Mouse (Mus musculus): ENCODE results near the gene Btnl10. TPM values are rescaled to one million over a fixed set of nuclear protein-coding genes. Genes with fewer than 3 reads are reported as not detected.
A peak's percentile ranks its signal among the peaks of the same experiment; 100 is the strongest.

Gene Btnl10
- total and polyA plus RNA-seq, 3 experiments, result under 0.01 to 17.5 TPM; not detected in 1

- TF ChIP-seq POLR2AphosphoS5 (IDR thresholded peaks at IDR 0.05; ENCODE audit: insufficient replicate concordance, low read depth, low read length) (peak; percentile 95), GATA2 (IDR thresholded peaks at IDR 0.05; ENCODE audit: borderline replicate concordance, low read depth, low read length) (no peak)
- Histone ChIP-seq H3K9me3 (replicated peaks) (no peaks in the 10 kb centered on the region), H3K4me1 (ENCODE audit: insufficient read depth, low read depth, low read length) (peaks cover 36% of the 10 kb centered on the region), H3K4me3 (ENCODE audit: low read depth, low read length) (peak within 1 kb of the TSS; percentile 72), H3K27me3 (ENCODE audit: insufficient read depth, low read length) (peaks cover 14% of the 10 kb centered on the region), H3K36me3 (replicated peaks) (peaks cover 19% of the 10 kb centered on the region)
- ATAC-seq (ENCODE audit: extremely low read depth, insufficient number of reproducible peaks, low FRiP score, poor library complexity, severe bottlenecking), result peak; percentile 91
- peak; percentile 94 for DNase-seq (ENCODE audit: low spot score)
Observed at GRCm38 (mm10) chr11:58954420-58955142, 36.9 kb downstream of the Btnl10 start, which contains the start of the genes Hist3h2a and Trim17. Gene Hist3h2a, plus strand, starts transcription at chr11:58954685. Gene Trim17, plus strand, starts transcription at chr11:58954685.

GRCm38 (mm10) chr11:58955143-58955867, 37.6 kb downstream of the Btnl10 start:
- Histone ChIP-seq H3K36me3 (replicated peaks) (peaks cover 19% of the 10 kb centered on the region), H3K9me3 (replicated peaks) (no peaks in the 10 kb centered on the region), H3K4me3 (ENCODE audit: low read depth, low read length) (peak overlapping the region; percentile 72), H3K4me1 (ENCODE audit: insufficient read depth, low read depth, low read length) (peaks cover 36% of the 10 kb centered on the region), H3K27me3 (ENCODE audit: insufficient read depth, low read length) (peaks cover 9% of the 10 kb centered on the region)
- DNase-seq (ENCODE audit: low spot score), result no peak
- no peak for ATAC-seq (ENCODE audit: extremely low read depth, insufficient number of reproducible peaks, low FRiP score, poor library complexity, severe bottlenecking)
- TF ChIP-seq POLR2AphosphoS5 (IDR thresholded peaks at IDR 0.05; ENCODE audit: insufficient replicate concordance, low read depth, low read length), result peak; percentile 85; the same call in 1 of the 2 replicates
- no peak for TF ChIP-seq CTCF (IDR thresholded peaks at IDR 0.05; ENCODE audit: low read depth, low read length)

GRCm38 (mm10) chr11:58955868-58956257, 38.2 kb downstream of the Btnl10 start:
- H3K4me3 ChIP-seq (ENCODE audit: low read depth, low read length), result peak overlapping the region; percentile 72
- DNase-seq (ENCODE audit: low spot score) (no peak), ATAC-seq (ENCODE audit: extremely low read depth, insufficient number of reproducible peaks, low FRiP score, poor library complexity, severe bottlenecking) (no peak)
- H3K9me3 ChIP-seq (replicated peaks), result no peaks in the 10 kb centered on the region
- H3K4me1 ChIP-seq (ENCODE audit: insufficient read depth, low read depth, low read length), result peaks cover 36% of the 10 kb centered on the region
- peaks cover 7% of the 10 kb centered on the region for H3K27me3 ChIP-seq (ENCODE audit: insufficient read depth, low read length)
- H3K36me3 ChIP-seq (replicated peaks), result peaks cover 19% of the 10 kb centered on the region
- TF ChIP-seq POLR2AphosphoS5 (IDR thresholded peaks at IDR 0.05; ENCODE audit: insufficient replicate concordance, low read depth, low read length) (no peak), CTCF (IDR thresholded peaks at IDR 0.05; ENCODE audit: low read depth, low read length) (no peak), TAL1 (conservative IDR thresholded peaks at IDR 0.05; ENCODE audit: low read depth, low read length) (no peak), GATA1 (IDR thresholded peaks at IDR 0.05; ENCODE audit: borderline replicate concordance, low read length) (no peak), GATA2 (IDR thresholded peaks at IDR 0.05; ENCODE audit: borderline replicate concordance, low read depth, low read length) (no peak)

GRCm38 (mm10) chr11:58957226-58957914, 39.7 kb downstream of the Btnl10 start:
- peak overlapping the region; percentile 51; the same call in 1 of the 2 replicates for H3K4me3 ChIP-seq (ENCODE audit: low read depth, low read length)
- H3K4me1 ChIP-seq (ENCODE audit: insufficient read depth, low read depth, low read length), result peaks cover 36% of the 10 kb centered on the region
- TF ChIP-seq TAL1 (conservative IDR thresholded peaks at IDR 0.05; ENCODE audit: low read depth, low read length) (no peak), GATA1 (IDR thresholded peaks at IDR 0.05; ENCODE audit: borderline replicate concordance, low read length) (no peak), GATA2 (IDR thresholded peaks at IDR 0.05; ENCODE audit: borderline replicate concordance, low read depth, low read length) (no peak), POLR2AphosphoS5 (IDR thresholded peaks at IDR 0.05; ENCODE audit: insufficient replicate concordance, low read depth, low read length) (no peak; the same call in 1 of the 2 replicates), CTCF (IDR thresholded peaks at IDR 0.05; ENCODE audit: low read depth, low read length) (no peak)
- no peaks in the 10 kb centered on the region; the same call in 1 of the 2 replicates for H3K27me3 ChIP-seq (ENCODE audit: insufficient read depth, low read length)
- peaks cover 26% of the 10 kb centered on the region for H3K36me3 ChIP-seq (replicated peaks)
- peaks cover 6% of the 10 kb centered on the region for H3K9me3 ChIP-seq (replicated peaks)
- ATAC-seq (ENCODE audit: extremely low read depth, insufficient number of reproducible peaks, low FRiP score, poor library complexity, severe bottlenecking) (no peak), DNase-seq (ENCODE audit: low spot score) (no peak)

- ATAC-seq (ENCODE audit: extremely low read depth, insufficient number of reproducible peaks, low FRiP score, poor library complexity, severe bottlenecking), result no peak
- peaks cover 37% of the 10 kb centered on the region for H3K4me1 ChIP-seq (ENCODE audit: insufficient read depth, low read depth, low read length)
Observed at GRCm38 (mm10) chr11:58958536-58958935, 40.8 kb downstream of the Btnl10 start.

More at GRCm38 (mm10) chr11:58958536-58958935, 40.8 kb downstream of the Btnl10 start:
- Histone ChIP-seq H3K4me3 (ENCODE audit: low read depth, low read length) (no peak overlapping the region), H3K9me3 (replicated peaks) (peaks cover 6% of the 10 kb centered on the region), H3K36me3 (replicated peaks) (peaks cover 27% of the 10 kb centered on the region), H3K27me3 (ENCODE audit: insufficient read depth, low read length) (no peaks in the 10 kb centered on the region; the same call in 1 of the 2 replicates)
- no peak for DNase-seq (ENCODE audit: low spot score)
- TF ChIP-seq GATA2 (IDR thresholded peaks at IDR 0.05; ENCODE audit: borderline replicate concordance, low read depth, low read length) (no peak), CTCF (IDR thresholded peaks at IDR 0.05; ENCODE audit: low read depth, low read length) (no peak), POLR2AphosphoS5 (IDR thresholded peaks at IDR 0.05; ENCODE audit: insufficient replicate concordance, low read depth, low read length) (no peak), TAL1 (conservative IDR thresholded peaks at IDR 0.05; ENCODE audit: low read depth, low read length) (no peak), GATA1 (IDR thresholded peaks at IDR 0.05; ENCODE audit: borderline replicate concordance, low read length) (no peak)
